Mouse (Mus musculus): ENCODE measurements at regions not wholly inside any gene's neighbourhood (a gene's known extent, or its start where the extent isn't known, plus 50 kb on each side); places are given as distances from the start of the nearest gene placed in this dataset.

GRCm38 (mm10) chr8:100942680-100943427, 1526.6 kb upstream of the Cdh8 start:
- no peak for DNase-seq

GRCm38 (mm10) chr8:100939533-100939932, 1523.3 kb upstream of the Cdh8 start:
- DNase-seq = no peak

- DNase-seq = no peak
Measured at GRCm38 (mm10) chr8:100890307-100890706, 1474.0 kb upstream of the Cdh8 start.

- DNase-seq = no peak
Measured at GRCm38 (mm10) chr8:100865624-100866023, 1449.4 kb upstream of the Cdh8 start.

GRCm38 (mm10) chr8:100850822-100851437, 1434.7 kb upstream of the Cdh8 start:
- DNase-seq = peak; percentile 5
